Mouse (Mus musculus) limb, embryonic 13.5 days (tissue): ENCODE results near the gene Prkd2. TPM values are rescaled to one million over a fixed set of nuclear protein-coding genes. Genes with fewer than 3 reads are reported as not detected.

ENCODE experiments used
- ATAC-seq: fragments of 200-750 bp; cut with Nextera tagmentation; 2 replicates; pipeline ENCODE4 v1.8.0; 2017; ENCODE audit warnings: low read depth, moderate number of reproducible peaks, moderate TSS enrichment; ENCODE audit not compliant: low FRiP score
- H3K27ac ChIP-seq: fragments of 300-500 bp; sonication (generic); 2 replicates; pipeline ENCODE4 v1.5.1; 2015; ENCODE audit warnings: inconsistent platforms, mild to moderate bottlenecking, moderate library complexity
- H3K27me3 ChIP-seq: fragments of 300-500 bp; sonication (generic); 2 replicates; pipeline ENCODE4 v1.6.1; 2015; ENCODE audit warnings: mild to moderate bottlenecking, inconsistent platforms
- H3K36me3 ChIP-seq: fragments of 300-500 bp; sonication (generic); 2 replicates; pipeline ENCODE4 v1.6.1; 2015; ENCODE audit warnings: inconsistent platforms, mild to moderate bottlenecking, moderate library complexity
- H3K4me1 ChIP-seq: fragments of 300-500 bp; sonication (generic); 2 replicates; pipeline ENCODE4 v1.6.1; 2015; ENCODE audit warnings: inconsistent platforms
- H3K4me2 ChIP-seq: fragments of 300-500 bp; sonication (generic); replicated peaks from 2 replicates; pipeline ENCODE4 v1.6.1; 2015; ENCODE audit warnings: inconsistent platforms, mild to moderate bottlenecking, moderate library complexity
- H3K4me3 ChIP-seq: fragments of 300-500 bp; sonication (generic); 2 replicates; pipeline ENCODE4 v1.5.1; 2015; ENCODE audit warnings: moderate library complexity, mild to moderate bottlenecking, inconsistent platforms
- H3K9ac ChIP-seq: fragments of 300-500 bp; sonication (generic); 2 replicates; pipeline ENCODE4 v1.6.1; 2015; ENCODE audit warnings: mild to moderate bottlenecking, inconsistent platforms
- H3K9me3 ChIP-seq: fragments of 300-500 bp; sonication (generic); 2 replicates; pipeline ENCODE4 v1.6.1; 2016; ENCODE audit warnings: inconsistent platforms
- WGBS: fragments of 180-500 bp; shearing (Covaris S2); methylation state at CpG from one replicate; pipeline ENCODE4 v1.1.7; 2015; 5-methylcytosine and 5-hydroxymethylcytosine counted together
- polyA plus RNA-seq: library from polyadenylated mRNA; unstranded; fragments of >200 nt; fragmentation: Nextera tagmentation; extraction: Ambion mirVana; gene quantifications from 2 replicates; pipeline ENCODE4 v1.2.1, GENCODE M21; 2015

Prkd2 gene
- 20.8 and 20.9 TPM in 2 replicates for polyA plus RNA-seq

- peaks cover 56% of the 10 kb centered on the region for H3K36me3 ChIP-seq
Observed at GRCm38 (mm10) chr7:16842645-16843063, at the start of gene Prkd2. TSS of gene Prkd2 (plus strand) at chr7:16842902.

GRCm38 (mm10) chr7:16793010-16793725 lies 49.5 kb upstream of the Prkd2 start:
- H3K9ac ChIP-seq: no peak overlapping the region
- H3K27me3 ChIP-seq: no peaks in the 10 kb centered on the region
- H3K4me2 ChIP-seq: no peak overlapping the region
- no peak for ATAC-seq
- H3K4me1 ChIP-seq: no peaks in the 10 kb centered on the region
- peaks cover 61% of the 10 kb centered on the region for H3K36me3 ChIP-seq
- no peaks in the 10 kb centered on the region for H3K9me3 ChIP-seq
- no peak overlapping the region for H3K27ac ChIP-seq
- 87% methylated on average over 19 of the region's 19 CpGs for WGBS
- H3K4me3 ChIP-seq: no peak overlapping the region

More at GRCm38 (mm10) chr7:16842645-16843063, at the start of gene Prkd2:
- peak; percentile 81 for ATAC-seq
- Histone ChIP-seq H3K9me3 (no peaks in the 10 kb centered on the region), H3K27ac (peak within 1 kb of the TSS; percentile 86), H3K9ac (peak within 1 kb of the TSS; percentile 89), H3K27me3 (no peaks in the 10 kb centered on the region), H3K4me1 (peaks cover 28% of the 10 kb centered on the region), H3K4me3 (peak within 1 kb of the TSS; percentile 68), H3K4me2 (peak within 1 kb of the TSS; percentile 98)
- under 1% methylated on average over 32 of the region's 32 CpGs for WGBS

GRCm38 (mm10) chr7:16794886-16795285 lies 47.8 kb upstream of the Prkd2 start:
- Histone ChIP-seq H3K4me3 (no peak overlapping the region), H3K9me3 (no peaks in the 10 kb centered on the region), H3K27me3 (no peaks in the 10 kb centered on the region), H3K4me1 (no peaks in the 10 kb centered on the region), H3K4me2 (no peak overlapping the region), H3K27ac (no peak overlapping the region), H3K9ac (no peak overlapping the region; the same call in 1 of the 2 replicates), H3K36me3 (peaks cover 61% of the 10 kb centered on the region)
- 87% methylated on average over 5 of the region's 5 CpGs for WGBS
- no peak for ATAC-seq

- no peak overlapping the region for H3K9ac ChIP-seq
- WGBS: 36% methylated on average over 8 of the region's 8 CpGs
- H3K4me2 ChIP-seq: no peak overlapping the region
- no peak overlapping the region for H3K4me3 ChIP-seq
- no peaks in the 10 kb centered on the region for H3K9me3 ChIP-seq
- no peak for ATAC-seq
- H3K27me3 ChIP-seq: no peaks in the 10 kb centered on the region
- H3K4me1 ChIP-seq: 0 out of 2 replicates have a peak, but pooled peaks cover under 1% of the 10 kb centered on the region
- peaks cover 27% of the 10 kb centered on the region for H3K36me3 ChIP-seq
- no peak overlapping the region for H3K27ac ChIP-seq
Observed at GRCm38 (mm10) chr7:16804409-16805028, 38.2 kb upstream of the Prkd2 start.

GRCm38 (mm10) chr7:16807936-16808335 lies 34.8 kb upstream of the Prkd2 start:
- no peak overlapping the region for H3K4me3 ChIP-seq
- no peaks in the 10 kb centered on the region for H3K9me3 ChIP-seq
- peaks cover 28% of the 10 kb centered on the region for H3K27me3 ChIP-seq
- peaks cover 39% of the 10 kb centered on the region for H3K36me3 ChIP-seq
- H3K4me2 ChIP-seq: no peak overlapping the region
- H3K9ac ChIP-seq: no peak overlapping the region
- no peak overlapping the region for H3K27ac ChIP-seq
- no peak for ATAC-seq
- WGBS: 90% methylated on average over 9 of the region's 9 CpGs
- H3K4me1 ChIP-seq: peaks cover 23% of the 10 kb centered on the region

- H3K4me2 ChIP-seq: no peak overlapping the region
- no peak overlapping the region for H3K27ac ChIP-seq
- H3K9ac ChIP-seq: no peak overlapping the region
- H3K4me3 ChIP-seq: no peak overlapping the region
- no peaks in the 10 kb centered on the region for H3K9me3 ChIP-seq
- ATAC-seq: no peak
- H3K4me1 ChIP-seq: peaks cover 23% of the 10 kb centered on the region
- H3K27me3 ChIP-seq: peaks cover 31% of the 10 kb centered on the region
- H3K36me3 ChIP-seq: peaks cover 46% of the 10 kb centered on the region
- WGBS: 79% methylated on average over 9 of the region's 9 CpGs
Observed at GRCm38 (mm10) chr7:16808647-16809046, 34.1 kb upstream of the Prkd2 start.

- ATAC-seq: 0 out of 2 replicates have a peak, but pooled peaks have one; percentile 12
- WGBS: 23% methylated on average over 10 of the region's 10 CpGs
- Histone ChIP-seq H3K4me1 (peaks cover 23% of the 10 kb centered on the region), H3K9me3 (no peaks in the 10 kb centered on the region), H3K36me3 (peaks cover 55% of the 10 kb centered on the region), H3K27ac (no peak overlapping the region), H3K27me3 (peaks cover 31% of the 10 kb centered on the region), H3K9ac (no peak overlapping the region), H3K4me3 (no peak overlapping the region), H3K4me2 (no peak overlapping the region; the same call in 1 of the 2 replicates)
Observed at GRCm38 (mm10) chr7:16809739-16810138, 33.0 kb upstream of the Prkd2 start.

- 46% methylated on average over 28 of the region's 28 CpGs for WGBS
- Histone ChIP-seq H3K4me1 (peaks cover 30% of the 10 kb centered on the region), H3K9me3 (no peaks in the 10 kb centered on the region), H3K27me3 (peaks cover 31% of the 10 kb centered on the region), H3K36me3 (peaks cover 55% of the 10 kb centered on the region), H3K4me2 (peak overlapping the region; percentile 98), H3K4me3 (peak overlapping the region; percentile 49), H3K27ac (no peak overlapping the region), H3K9ac (peak overlapping the region; percentile 67)
- no peak for ATAC-seq
Observed at GRCm38 (mm10) chr7:16810399-16810919, 32.2 kb upstream of the Prkd2 start.

GRCm38 (mm10) chr7:16810920-16811648 lies 31.6 kb upstream of the Prkd2 start:
- Histone ChIP-seq H3K36me3 (peaks cover 55% of the 10 kb centered on the region), H3K9ac (peak overlapping the region; percentile 67), H3K4me2 (peak overlapping the region; percentile 98), H3K4me1 (peaks cover 34% of the 10 kb centered on the region), H3K27me3 (peaks cover 31% of the 10 kb centered on the region), H3K9me3 (no peaks in the 10 kb centered on the region), H3K4me3 (peak overlapping the region; percentile 49), H3K27ac (no peak overlapping the region)
- peak; percentile 22; the same call in 1 of the 2 replicates for ATAC-seq
- 6% methylated on average over 90 of the region's 90 CpGs for WGBS

GRCm38 (mm10) chr7:16811649-16812070 lies 31.0 kb upstream of the Prkd2 start:
- peaks cover 34% of the 10 kb centered on the region for H3K4me1 ChIP-seq
- H3K36me3 ChIP-seq: peaks cover 50% of the 10 kb centered on the region
- H3K9me3 ChIP-seq: no peaks in the 10 kb centered on the region
- peak overlapping the region; percentile 98 for H3K4me2 ChIP-seq
- WGBS: 18% methylated on average over 17 of the region's 17 CpGs
- peak overlapping the region; percentile 67 for H3K9ac ChIP-seq
- H3K4me3 ChIP-seq: peak overlapping the region; percentile 49
- no peak for ATAC-seq
- no peak overlapping the region for H3K27ac ChIP-seq
- H3K27me3 ChIP-seq: peaks cover 31% of the 10 kb centered on the region

GRCm38 (mm10) chr7:16812505-16812904 lies 30.2 kb upstream of the Prkd2 start:
- Histone ChIP-seq H3K27ac (no peak overlapping the region), H3K9ac (no peak overlapping the region), H3K4me1 (peaks cover 41% of the 10 kb centered on the region), H3K9me3 (no peaks in the 10 kb centered on the region), H3K4me2 (no peak overlapping the region), H3K4me3 (no peak overlapping the region), H3K27me3 (peaks cover 31% of the 10 kb centered on the region), H3K36me3 (peaks cover 44% of the 10 kb centered on the region)
- ATAC-seq: no peak
- WGBS: 77% methylated on average over 2 of the region's 2 CpGs
